Mouse (Mus musculus): Measurements from ENCODE around the gene Defb22.

The Defb22 gene

GRCm38 (mm10) chr2:152438963-152439362 is 51.0 kb downstream of the Defb22 start:
- no peak for DNase-seq

DNA sequence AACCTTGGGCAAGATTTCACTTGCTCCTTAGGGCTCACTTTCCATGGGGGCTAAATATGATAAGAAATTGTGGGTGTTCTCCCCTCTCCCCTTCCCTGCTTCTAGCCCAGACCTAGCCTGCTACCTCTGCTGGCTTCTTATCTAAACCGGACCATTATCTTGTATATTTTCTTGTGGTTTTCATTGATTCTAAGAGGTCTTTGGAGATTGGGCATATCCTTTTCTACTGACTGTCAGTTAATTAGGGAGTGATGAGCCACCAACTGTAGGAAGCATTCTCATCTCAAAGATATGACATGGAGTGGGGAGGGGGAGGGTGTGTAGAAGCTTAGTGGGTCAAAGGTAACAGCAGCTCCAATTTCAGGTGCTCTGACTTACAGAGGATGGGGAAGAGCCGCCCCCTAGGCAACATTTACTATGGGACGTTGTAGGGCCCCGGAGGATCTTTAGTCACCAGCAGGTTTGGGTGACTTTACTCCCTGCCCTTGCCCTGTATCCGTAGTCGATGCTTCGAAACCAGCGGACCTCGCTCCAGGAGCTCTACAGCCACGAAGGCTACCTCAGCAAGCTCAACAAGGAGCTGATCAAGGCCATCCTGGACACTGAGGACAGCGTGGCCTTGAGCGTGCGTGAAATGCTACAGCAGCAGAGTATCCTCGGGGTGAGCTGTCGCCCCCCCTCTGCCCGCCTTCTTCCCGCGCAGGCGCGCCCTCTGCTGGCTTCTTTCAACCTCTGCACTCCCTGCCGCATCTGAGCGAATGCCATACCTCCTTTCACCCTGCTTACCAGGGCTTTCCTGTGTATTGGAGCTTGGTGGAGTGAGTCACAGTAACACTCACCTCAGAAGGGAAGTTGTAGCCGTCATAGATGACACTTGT is 52.7 kb downstream of the Defb22 start:
- peak; percentile 85 for DNase-seq

DNA sequence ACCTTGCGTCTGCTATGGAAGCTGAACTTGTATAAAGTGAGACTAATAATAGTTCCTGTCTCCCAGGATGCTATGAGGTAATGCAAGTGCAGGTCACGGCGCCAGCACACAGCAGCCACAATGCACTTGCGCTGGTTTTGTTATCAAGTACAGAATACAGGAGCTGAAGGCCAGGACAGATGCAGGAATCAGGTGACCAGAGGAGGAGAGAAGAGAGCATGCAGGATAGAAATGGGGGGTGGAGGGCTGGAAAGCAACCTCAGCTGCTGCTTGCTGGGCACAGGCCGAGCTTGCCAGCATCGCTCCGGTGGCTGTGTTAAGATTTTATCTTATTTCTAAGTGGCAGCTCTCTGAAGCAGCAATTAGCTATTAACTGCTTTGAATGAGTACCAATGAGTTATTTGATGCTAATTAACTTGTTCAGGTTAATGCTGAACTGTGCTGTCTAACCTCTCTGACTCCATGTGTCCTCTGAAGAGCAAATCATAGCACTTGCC is 53.5 kb downstream of the Defb22 start:
- DNase-seq: no peak

Data from cerebellum, adult 9-11 months (tissue).